Mouse (Mus musculus): ENCODE data around the gene Wfikkn2.

Gene Wfikkn2

DNA sequence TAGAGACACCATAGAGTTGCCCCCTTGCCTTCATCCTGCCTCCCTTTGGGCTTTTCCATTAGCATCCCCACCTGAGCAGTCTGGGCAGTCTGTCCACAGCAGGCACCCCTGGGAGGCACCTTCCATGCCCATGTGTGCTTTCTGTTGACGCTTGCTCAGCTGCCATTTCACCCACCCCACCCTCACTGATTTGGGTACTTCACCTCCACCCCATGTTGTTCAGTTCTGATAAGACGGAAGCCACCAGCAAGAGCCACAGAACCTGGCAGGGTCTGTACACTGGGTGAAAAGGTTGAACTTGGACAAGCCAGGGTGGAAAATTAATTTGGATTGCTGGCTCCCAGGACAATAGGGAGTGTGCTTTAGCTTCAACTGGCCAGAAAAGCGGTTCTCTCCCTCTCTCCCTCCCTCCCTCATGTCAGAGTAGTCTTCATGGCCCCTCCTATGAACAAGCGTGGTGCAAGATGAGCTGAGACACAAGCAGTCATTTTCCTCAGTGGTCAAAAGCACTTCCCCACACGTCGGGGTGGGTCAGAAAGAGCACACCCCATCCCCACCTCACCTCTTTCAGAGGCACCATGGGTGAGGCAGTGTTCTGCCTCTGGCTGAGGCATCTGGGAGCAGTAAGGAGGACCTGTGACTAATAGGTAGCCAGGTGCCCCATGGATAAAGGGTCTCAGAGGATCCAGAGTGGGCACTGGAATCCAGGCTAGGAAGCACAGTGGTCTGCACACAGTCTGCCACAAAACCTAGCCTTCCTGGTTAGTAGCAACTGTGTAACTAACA, 16.0 kb upstream of the Wfikkn2 start:
- DNase-seq = no peak

DNA sequence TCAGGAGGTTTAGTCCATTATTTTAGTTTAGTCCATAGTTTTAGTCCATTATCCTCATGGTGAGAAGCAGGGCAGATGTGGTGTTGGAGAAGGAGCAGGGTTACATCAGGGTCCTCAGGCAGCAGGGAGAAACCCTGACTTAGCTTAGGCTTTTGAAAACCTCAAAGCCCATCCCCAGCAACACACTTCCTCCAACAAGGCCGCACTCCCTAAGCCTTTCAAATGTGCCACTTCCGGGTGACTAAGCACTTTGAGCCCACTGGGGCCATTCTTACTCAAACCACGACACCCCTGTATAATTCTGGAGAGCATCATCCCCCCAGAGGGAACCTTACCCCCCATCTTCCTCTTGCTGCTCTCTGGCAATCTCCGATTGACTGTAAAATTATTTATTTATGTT, 14.0 kb upstream of the Wfikkn2 start:
- DNase-seq = peak; percentile 34

- DNase-seq = no peak
These were observed 12.2 kb upstream of the Wfikkn2 start for GRCm38 (mm10) chr11:94257987-94258386.

- DNase-seq = no peak
These were observed 9.9 kb upstream of the Wfikkn2 start for GRCm38 (mm10) chr11:94255733-94256132.

GRCm38 (mm10) chr11:94253691-94254090, 7.9 kb upstream of the Wfikkn2 start:
- DNase-seq = no peak

- no peak for DNase-seq
These were observed 7.4 kb upstream of the Wfikkn2 start for GRCm38 (mm10) chr11:94253156-94253555.

GRCm38 (mm10) chr11:94246789-94247061, 920 bp upstream of the Wfikkn2 start:
- no peak for DNase-seq

DNA sequence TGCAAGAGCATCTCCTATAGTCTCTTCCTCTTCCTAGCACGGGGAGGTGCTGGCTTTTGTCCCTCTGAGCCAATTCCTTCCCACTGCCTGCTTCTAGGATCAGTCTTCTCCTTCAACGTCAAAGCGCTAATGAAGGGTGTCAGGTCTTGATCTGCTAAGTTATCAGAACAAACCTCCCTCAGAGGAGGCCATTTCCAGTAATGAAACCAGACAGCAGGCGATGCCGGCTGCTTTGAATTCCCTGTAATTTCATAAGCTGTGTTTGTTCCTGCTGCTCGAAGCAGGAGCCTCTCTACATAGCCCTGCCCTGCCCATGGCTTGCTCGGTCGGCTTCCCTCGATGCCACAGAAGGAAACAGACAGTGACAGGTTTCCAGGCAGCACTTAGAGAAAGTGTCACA, 1.4 kb downstream of the Wfikkn2 start:
- DNase-seq = no peak

DNA sequence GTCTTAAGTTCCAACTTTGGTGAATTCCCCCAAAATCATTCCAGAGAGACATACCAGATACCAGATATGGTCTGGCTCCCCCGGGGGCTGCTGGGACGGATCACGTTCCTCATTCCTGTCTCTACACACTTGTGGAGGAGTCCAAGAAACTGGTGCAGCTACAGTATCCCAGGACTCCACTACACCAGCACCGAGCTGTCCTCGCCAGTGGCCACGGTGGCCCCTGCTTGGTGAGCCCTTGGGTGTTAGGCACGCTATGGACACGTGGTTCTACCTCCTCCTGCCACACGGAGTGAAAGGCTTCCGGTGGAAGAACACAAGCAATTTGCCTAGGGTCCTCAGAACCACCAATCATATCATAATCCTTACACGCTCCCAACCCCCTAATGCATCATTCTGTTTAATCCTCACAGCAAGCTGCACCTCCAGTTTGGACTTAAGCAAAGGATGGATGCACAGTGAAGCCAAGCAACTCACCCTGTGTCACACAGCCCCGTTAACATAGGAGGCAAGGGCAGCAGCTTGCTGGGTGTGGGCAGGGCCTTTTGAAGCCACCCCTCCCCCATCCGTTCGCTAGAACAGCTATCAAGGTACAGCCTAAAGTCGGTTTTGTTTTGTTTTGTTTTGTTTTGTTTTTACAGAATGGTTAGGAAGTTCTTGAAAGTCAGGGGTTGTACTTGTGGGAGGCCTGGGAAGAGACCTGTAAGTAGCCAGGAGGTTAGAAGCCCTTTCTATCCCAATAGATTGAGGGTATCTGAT, 2.2 kb downstream of the Wfikkn2 start:
- no peak for DNase-seq

- no peak for DNase-seq
These were observed 2.9 kb downstream of the Wfikkn2 start for GRCm38 (mm10) chr11:94242760-94243421.

- no peak for DNase-seq
These were observed 6.1 kb downstream of the Wfikkn2 start for GRCm38 (mm10) chr11:94239706-94240105.

GRCm38 (mm10) chr11:94238786-94239185, 7.0 kb downstream of the Wfikkn2 start:
- DNase-seq = no peak

DNA sequence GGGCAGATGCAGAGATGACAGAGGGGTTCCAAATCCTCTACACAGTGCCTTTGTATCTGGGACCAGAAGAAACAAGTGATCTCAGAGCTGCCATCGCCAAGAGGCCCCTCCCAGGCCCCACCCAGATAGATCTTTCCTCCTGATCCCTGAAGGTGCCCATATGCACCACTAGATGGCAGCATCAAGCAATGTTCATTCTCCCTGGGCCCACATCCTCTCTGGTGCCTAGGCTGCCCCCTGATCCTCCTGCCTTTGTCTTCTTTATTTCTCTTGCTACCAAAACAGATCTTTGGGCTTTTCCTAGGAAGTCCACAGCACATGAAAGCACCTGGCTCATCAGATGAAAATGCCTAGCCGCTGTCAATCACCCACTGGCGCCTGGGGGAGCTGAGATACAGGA, 9.7 kb downstream of the Wfikkn2 start:
- peak; percentile 70 for DNase-seq

DNA sequence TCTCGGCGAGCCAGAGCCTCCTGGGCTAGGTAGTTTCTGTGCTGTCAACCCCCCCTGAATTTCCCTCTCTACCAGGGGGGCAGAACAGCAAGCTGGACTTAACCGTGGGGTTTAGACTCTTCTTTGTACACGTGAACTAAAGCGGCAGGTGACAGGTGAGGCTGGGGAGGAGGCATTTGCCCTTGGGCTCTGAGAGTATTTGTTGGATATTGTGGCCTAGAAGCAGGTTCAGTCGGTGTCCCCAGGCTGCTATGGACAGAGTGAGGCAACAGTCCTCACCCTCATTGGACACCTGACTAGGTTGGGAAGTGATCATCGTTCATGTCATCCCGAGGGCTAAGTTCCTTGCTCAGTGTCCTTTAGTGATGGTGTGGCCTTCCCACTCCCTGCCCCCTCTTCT, 10.9 kb downstream of the Wfikkn2 start:
- DNase-seq = no peak

- DNase-seq = no peak
These were observed 11.4 kb downstream of the Wfikkn2 start for GRCm38 (mm10) chr11:94234380-94234779.

DNA sequence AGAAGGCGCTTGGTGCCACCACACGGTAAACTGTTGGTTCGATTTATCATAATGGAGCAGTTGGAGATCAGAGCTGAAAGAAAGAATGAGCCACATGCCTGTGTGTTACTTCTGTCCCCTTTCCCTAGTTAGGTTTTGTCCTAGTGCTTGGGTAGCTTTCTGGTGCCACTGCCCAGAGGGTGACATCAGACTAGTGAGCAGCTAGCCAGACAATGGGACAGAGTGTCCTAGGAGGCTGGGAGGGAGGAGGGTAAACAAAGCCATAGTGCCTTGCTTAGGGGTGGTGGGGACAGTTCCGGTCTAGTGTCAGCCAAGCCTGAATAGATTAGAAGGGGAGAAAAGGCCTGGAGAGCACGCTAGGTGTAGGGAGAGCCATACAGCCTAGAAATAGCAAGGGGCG, 12.4 kb downstream of the Wfikkn2 start:
- no peak for DNase-seq

- DNase-seq = no peak
These were observed 13.8 kb downstream of the Wfikkn2 start for GRCm38 (mm10) chr11:94231821-94232552.

GRCm38 (mm10) chr11:94230244-94230643, 15.6 kb downstream of the Wfikkn2 start:
- DNase-seq = no peak

- DNase-seq = no peak
These were observed 16.4 kb downstream of the Wfikkn2 start for GRCm38 (mm10) chr11:94229207-94229960.

DNA sequence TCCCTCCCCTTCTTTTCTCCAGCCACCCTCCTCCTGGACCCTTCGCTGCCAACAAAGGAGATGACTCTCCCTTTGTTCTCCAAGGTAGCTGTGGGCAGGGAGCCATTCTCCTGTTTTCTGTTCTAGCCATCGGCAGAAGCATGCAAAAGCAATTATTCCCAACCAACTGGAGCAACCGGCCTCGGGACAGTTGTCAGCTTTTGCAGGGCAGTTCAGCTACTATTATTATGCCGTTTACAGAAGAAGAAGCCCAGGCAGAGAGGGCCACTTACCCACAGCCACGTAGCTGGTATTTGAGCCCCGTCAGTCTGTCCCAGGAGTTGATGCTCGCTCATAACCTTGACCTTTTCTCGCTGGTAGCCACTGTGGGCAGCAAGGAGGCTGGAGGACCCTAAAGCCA, 17.4 kb downstream of the Wfikkn2 start:
- no peak for DNase-seq

GRCm38 (mm10) chr11:94225985-94226384, 19.8 kb downstream of the Wfikkn2 start:
- peak; percentile 57 for DNase-seq

DNA sequence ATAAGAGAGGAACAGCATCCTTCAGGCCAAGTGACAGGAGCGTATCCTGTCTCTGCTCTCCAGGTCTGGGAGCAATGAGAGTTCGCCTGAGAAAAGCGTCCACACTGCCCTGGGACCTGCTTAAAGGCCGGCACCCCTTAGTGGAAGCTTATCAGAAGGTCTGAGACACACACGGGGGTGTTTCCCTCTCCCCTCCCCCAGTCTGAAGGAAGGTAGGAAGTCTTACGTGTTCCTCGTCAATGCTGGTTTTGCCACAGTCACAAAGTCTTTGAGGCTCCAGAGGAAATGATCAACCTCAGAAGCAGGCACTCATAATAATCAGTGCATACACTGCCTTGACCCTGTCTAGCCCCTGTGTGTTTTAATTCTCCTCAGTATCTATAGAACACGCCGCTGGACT, 22.3 kb downstream of the Wfikkn2 start:
- DNase-seq = no peak

DNA sequence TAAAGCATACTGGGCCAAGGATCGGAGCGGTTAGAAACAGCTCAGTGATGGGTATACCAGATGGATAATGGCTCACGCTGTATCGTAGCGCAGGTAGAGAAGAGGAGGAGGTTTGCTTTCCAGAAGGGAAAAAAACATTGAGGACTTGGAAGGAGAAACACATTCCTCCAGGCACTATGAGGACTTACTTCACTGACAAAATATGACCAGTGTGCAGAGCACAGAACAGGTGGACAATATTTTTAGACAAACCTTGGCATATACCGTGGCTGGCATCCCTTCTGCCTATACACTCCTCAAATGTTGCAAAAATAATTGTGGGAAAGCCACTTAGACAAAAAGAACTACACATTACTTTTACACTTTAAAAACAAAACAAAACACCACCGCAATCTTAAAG, 24.5 kb downstream of the Wfikkn2 start:
- no peak for DNase-seq

All from thymus, postnatal 14 days (tissue).